Mouse (Mus musculus) limb, embryonic 14.5 days (tissue): ENCODE data around the gene Prkag2. TPM values are rescaled to one million over a fixed set of nuclear protein-coding genes. Genes with fewer than 3 reads are reported as not detected.

Experiments used
- ATAC-seq: fragments of 200-750 bp; cut with Nextera tagmentation; 2 replicates; pipeline ENCODE4 v1.8.0; 2017; ENCODE audit warnings: low read depth, moderate number of reproducible peaks, moderate TSS enrichment; ENCODE audit not compliant: low FRiP score
- DNase-seq: peaks from one replicate; pipeline ENCODE4 v3.0.0-alpha.2; 2015; ENCODE audit warnings: low spot score
- H3K27ac ChIP-seq: fragments of 300-500 bp; sonication (generic); replicated peaks from 2 replicates; pipeline ENCODE4 v1.5.1; 2014; ENCODE audit warnings: low read depth, mild to moderate bottlenecking, low read length, moderate library complexity, mixed read lengths
- H3K27me3 ChIP-seq: fragments of 300-500 bp; sonication (generic); 2 replicates; pipeline ENCODE4 v1.6.1; 2014; ENCODE audit warnings: low read length, mixed read lengths; ENCODE audit not compliant: control insufficient read depth, insufficient read depth
- H3K36me3 ChIP-seq: fragments of 300-500 bp; sonication (generic); 2 replicates; pipeline ENCODE4 v1.6.1; 2014; ENCODE audit warnings: mild to moderate bottlenecking, low read length, moderate library complexity, mixed read lengths; ENCODE audit not compliant: control insufficient read depth, insufficient read depth
- H3K4me1 ChIP-seq: fragments of 300-500 bp; sonication (generic); 2 replicates; pipeline ENCODE4 v1.6.1; 2014; ENCODE audit warnings: antibody characterized with exemption, low read length, mixed read lengths; ENCODE audit not compliant: control insufficient read depth, insufficient read depth
- H3K4me2 ChIP-seq: fragments of 300-500 bp; sonication (generic); replicated peaks from 2 replicates; pipeline ENCODE4 v1.6.1; 2014; ENCODE audit warnings: low read depth, mild to moderate bottlenecking, low read length, moderate library complexity; ENCODE audit not compliant: severe bottlenecking
- H3K4me3 ChIP-seq: fragments of 300-500 bp; sonication (generic); replicated peaks from 2 replicates; pipeline ENCODE4 v1.5.1; 2014; ENCODE audit warnings: low read length
- H3K9ac ChIP-seq: fragments of 300-500 bp; sonication (generic); 2 replicates; pipeline ENCODE4 v1.6.1; 2014; ENCODE audit warnings: mild to moderate bottlenecking, low read depth, low read length, moderate library complexity; ENCODE audit not compliant: severe bottlenecking
- H3K9me3 ChIP-seq: fragments of 300-500 bp; sonication (generic); 2 replicates; pipeline ENCODE4 v1.6.1; 2016; ENCODE audit warnings: low read length; ENCODE audit not compliant: control insufficient read depth
- POLR2A ChIP-seq: fragments of 200-500 bp; IDR thresholded peaks from 2 replicates; pipeline ENCODE4 v1.8.0; 2012; ENCODE audit warnings: inconsistent platforms, mild to moderate bottlenecking, moderate library complexity, borderline replicate concordance; ENCODE audit not compliant: insufficient read depth, insufficient read length; ENCODE audit errors: extremely low read depth
- WGBS: fragments of 180-500 bp; shearing (Covaris S2); extraction: QIAGEN DNeasy Blood & Tissue Kit; methylation state at CpG from one replicate; pipeline ENCODE4 v1.1.7; 2014; 5-methylcytosine and 5-hydroxymethylcytosine counted together
- polyA plus RNA-seq, 2 experiments: library from polyadenylated mRNA; depleted of rRNA in 1 of 2; stranded (reverse) in 1 of 2; unstranded in 1 of 2; fragments of >200 nt; fragmentation: Nextera tagmentation in 1 of 2; extraction: Ambion mirVana in 1 of 2; gene quantifications; 2 replicates each; pipeline versions ENCODE4 v1.2.1 to v1.2.3; 2012 to 2014

The Prkag2 gene
- polyA plus RNA-seq, 2 experiments = 21.3 to 32.6 TPM

- H3K9ac ChIP-seq = no peak overlapping the region
- TF ChIP-seq POLR2A = no peak
- H3K27me3 ChIP-seq = no peaks in the 10 kb centered on the region
- ATAC-seq (no peak), DNase-seq (no peak)
- 100% methylated on average over 1 of the region's 1 CpGs for WGBS
- no peak overlapping the region for H3K4me3 ChIP-seq
- no peaks in the 10 kb centered on the region for H3K9me3 ChIP-seq
- H3K36me3 ChIP-seq = no peaks in the 10 kb centered on the region
- no peak overlapping the region for H3K27ac ChIP-seq
- H3K4me1 ChIP-seq = no peaks in the 10 kb centered on the region
- H3K4me2 ChIP-seq = no peak overlapping the region
Observed at GRCm38 (mm10) chr5:25122534-25122933, 22.1 kb upstream of the Prkag2 start.

GRCm38 (mm10) chr5:25119148-25119547 is 18.7 kb upstream of the Prkag2 start:
- 82% methylated on average over 5 of the region's 5 CpGs for WGBS
- ATAC-seq = no peak
- no peak overlapping the region for H3K27ac ChIP-seq

GRCm38 (mm10) chr5:25115997-25116396 is 15.6 kb upstream of the Prkag2 start:
- 75% methylated on average over 5 of the region's 5 CpGs for WGBS
- Histone ChIP-seq H3K9me3 (no peaks in the 10 kb centered on the region), H3K4me1 (no peaks in the 10 kb centered on the region), H3K4me2 (no peak overlapping the region), H3K27me3 (no peaks in the 10 kb centered on the region), H3K27ac (no peak overlapping the region), H3K9ac (no peak overlapping the region), H3K36me3 (no peaks in the 10 kb centered on the region), H3K4me3 (no peak overlapping the region)
- ATAC-seq (no peak), DNase-seq (no peak)
- no peak for TF ChIP-seq POLR2A

More at GRCm38 (mm10) chr5:25119148-25119547, 18.7 kb upstream of the Prkag2 start:
- TF ChIP-seq POLR2A = no peak
- no peak overlapping the region for H3K4me2 ChIP-seq
- no peaks in the 10 kb centered on the region for H3K4me1 ChIP-seq
- DNase-seq = no peak
- no peak overlapping the region for H3K9ac ChIP-seq
- H3K36me3 ChIP-seq = no peaks in the 10 kb centered on the region
- H3K27me3 ChIP-seq = no peaks in the 10 kb centered on the region
- no peak overlapping the region for H3K4me3 ChIP-seq
- no peaks in the 10 kb centered on the region for H3K9me3 ChIP-seq

- no peaks in the 10 kb centered on the region for H3K4me1 ChIP-seq
- H3K4me3 ChIP-seq = no peak overlapping the region
- no peak overlapping the region for H3K4me2 ChIP-seq
- H3K27ac ChIP-seq = no peak overlapping the region
- WGBS = 65% methylated on average over 5 of the region's 5 CpGs
- ATAC-seq (no peak), DNase-seq (no peak)
- H3K9ac ChIP-seq = no peak overlapping the region
- H3K27me3 ChIP-seq = no peaks in the 10 kb centered on the region
- no peaks in the 10 kb centered on the region for H3K36me3 ChIP-seq
- no peak for TF ChIP-seq POLR2A
- H3K9me3 ChIP-seq = no peaks in the 10 kb centered on the region
Observed at GRCm38 (mm10) chr5:25115216-25115615, 14.8 kb upstream of the Prkag2 start.

- no peak overlapping the region for H3K4me3 ChIP-seq
- H3K27ac ChIP-seq = no peak overlapping the region
- DNase-seq (no peak), ATAC-seq (no peak)
- no peak overlapping the region for H3K4me2 ChIP-seq
- H3K9me3 ChIP-seq = no peaks in the 10 kb centered on the region
- no peaks in the 10 kb centered on the region for H3K4me1 ChIP-seq
- no peaks in the 10 kb centered on the region for H3K27me3 ChIP-seq
- H3K9ac ChIP-seq = no peak overlapping the region
- H3K36me3 ChIP-seq = no peaks in the 10 kb centered on the region
- no peak for TF ChIP-seq POLR2A
Observed at GRCm38 (mm10) chr5:25114110-25114509, 13.7 kb upstream of the Prkag2 start.

- no peak for DNase-seq
- no peak overlapping the region for H3K27ac ChIP-seq
- no peak for ATAC-seq
- H3K36me3 ChIP-seq = no peaks in the 10 kb centered on the region
- no peak overlapping the region for H3K4me3 ChIP-seq
- no peak for TF ChIP-seq POLR2A
- H3K4me1 ChIP-seq = no peaks in the 10 kb centered on the region
- H3K4me2 ChIP-seq = no peak overlapping the region
- WGBS = 76% methylated on average over 3 of the region's 3 CpGs
- H3K9ac ChIP-seq = no peak overlapping the region
- H3K27me3 ChIP-seq = no peaks in the 10 kb centered on the region
- no peaks in the 10 kb centered on the region for H3K9me3 ChIP-seq
Observed at GRCm38 (mm10) chr5:25110314-25110713, 9.9 kb upstream of the Prkag2 start.
